9 mouse cellular contexts compared by ENCODE assay signal in genomic region chr7:63956981-63957713, GRCm38 (mm10). TPM values are rescaled to one million over a fixed set of nuclear protein-coding genes. Genes with fewer than 3 reads are reported as not detected.
A peak's percentile ranks its signal among the peaks of the same experiment; 100 is the strongest.
DNase-seq lines count a peak whose midpoint lies in the region; ATAC-seq and TF ChIP-seq lines count a peak whose summit lies in the region.
"Had no signal": no experiment of that assay in that cellular context is flagged by ENCODE, and none has a peak within 500 bp of the region (broad histone marks: within the 10 kb centered on the region; RNA-seq: fewer than 3 reads in every experiment).

No protein-coding gene starts in this region.

- no peak for DNase-seq in heart, postnatal 0 days (ENCODE audit: low spot score)
- no peak for DNase-seq in heart, adult 9 months (ENCODE audit: low spot score in 2 of 2)
- DNase-seq in embryo, embryonic 9.5 days (ENCODE audit: extremely low spot score): peak; percentile 79
- DNase-seq in hindbrain, postnatal 0 days (ENCODE audit: low spot score): peak; percentile 79
- DNase-seq in lung, postnatal 0 days (ENCODE audit: low spot score): peak; percentile 60
- DNase-seq in kidney, postnatal 25 days: no peak
- no peak for DNase-seq in urinary bladder, postnatal 25 days (ENCODE audit: low spot score)

- no peak for TF ChIP-seq CTCF in heart, postnatal 0 days (IDR thresholded peaks at IDR 0.05; ENCODE audit: low read depth)
- TF ChIP-seq CTCF in hindbrain, postnatal 0 days (IDR thresholded peaks at IDR 0.05; ENCODE audit: low read depth): no peak
- TF ChIP-seq CTCF in lung, postnatal 0 days (IDR thresholded peaks at IDR 0.05): no peak

- no peaks in the 10 kb centered on the region for H3K27me3 ChIP-seq in heart, postnatal 0 days (ENCODE audit: control insufficient read depth, insufficient read depth, low read length)
- no peaks in the 10 kb centered on the region for H3K27me3 ChIP-seq in hindbrain, postnatal 0 days (ENCODE audit: insufficient read depth, low read length)
- H3K27me3 ChIP-seq in lung, postnatal 0 days (replicated peaks; ENCODE audit: insufficient read depth, low read length): no peaks in the 10 kb centered on the region
- no peaks in the 10 kb centered on the region for H3K27me3 ChIP-seq in stomach, embryonic 15.5 days (replicated peaks)

- no peak overlapping the region for H3K4me2 ChIP-seq in heart, postnatal 0 days (ENCODE audit: low read depth, low read length)
- H3K4me2 ChIP-seq in hindbrain, postnatal 0 days (ENCODE audit: low read depth, low read length): no peak overlapping the region
- no peak overlapping the region for H3K4me2 ChIP-seq in lung, postnatal 0 days (replicated peaks; ENCODE audit: low read depth, low read length)
- H3K4me2 ChIP-seq in stomach, embryonic 15.5 days: no peak overlapping the region

- no peak overlapping the region for H3K4me3 ChIP-seq in heart, postnatal 0 days (ENCODE audit: low read depth, low read length)
- no peak overlapping the region for H3K4me3 ChIP-seq in hindbrain, postnatal 0 days (ENCODE audit: low read length)
- H3K4me3 ChIP-seq in lung, postnatal 0 days (ENCODE audit: low read depth, low read length): no peak overlapping the region
- H3K4me3 ChIP-seq in stomach, embryonic 15.5 days (replicated peaks): no peak overlapping the region

- ATAC-seq in heart, postnatal 0 days (ENCODE audit: insufficient read depth, low read depth): peak; percentile 24; the same call in 1 of the 2 replicates
- ATAC-seq in hindbrain, postnatal 0 days: peak; percentile 82
- peak; percentile 62 for ATAC-seq in lung, postnatal 0 days
- ATAC-seq in stomach, embryonic 15.5 days (ENCODE audit: insufficient read depth, low FRiP score, low read depth): peak; percentile 23; the same call in 1 of the 2 replicates

- H3K36me3 ChIP-seq in heart, postnatal 0 days (replicated peaks; ENCODE audit: control insufficient read depth, insufficient read depth, low read length): no peaks in the 10 kb centered on the region
- no peaks in the 10 kb centered on the region for H3K36me3 ChIP-seq in hindbrain, postnatal 0 days (ENCODE audit: insufficient read depth, low read length)
- H3K36me3 ChIP-seq in lung, postnatal 0 days (ENCODE audit: insufficient read depth, low read length): no peaks in the 10 kb centered on the region
- H3K36me3 ChIP-seq in stomach, embryonic 15.5 days: no peaks in the 10 kb centered on the region

- no peak for TF ChIP-seq EP300 in heart, postnatal 0 days (IDR thresholded peaks at IDR 0.05; ENCODE audit: low read depth)
- TF ChIP-seq EP300 in lung, postnatal 0 days (IDR thresholded peaks at IDR 0.05): 0 out of 2 replicates have a peak, but pooled peaks have one; percentile 16

- H3K27ac ChIP-seq in heart, postnatal 0 days (ENCODE audit: low read depth): no peak overlapping the region
- peak overlapping the region; percentile 56; the same call in 1 of the 2 replicates for H3K27ac ChIP-seq in hindbrain, postnatal 0 days
- H3K27ac ChIP-seq in lung, postnatal 0 days (ENCODE audit: low read length): no peak overlapping the region
- no peak overlapping the region for H3K27ac ChIP-seq in stomach, embryonic 15.5 days

- H3K4me1 ChIP-seq in heart, postnatal 0 days (ENCODE audit: control insufficient read depth, insufficient read depth): peaks cover 12% of the 10 kb centered on the region
- H3K4me1 ChIP-seq in hindbrain, postnatal 0 days (ENCODE audit: insufficient read depth, low read length): peaks cover 25% of the 10 kb centered on the region
- peaks cover 4% of the 10 kb centered on the region; the same call in 1 of the 2 replicates for H3K4me1 ChIP-seq in lung, postnatal 0 days (ENCODE audit: insufficient read depth, low read depth, low read length)
- H3K4me1 ChIP-seq in stomach, embryonic 15.5 days: no peaks in the 10 kb centered on the region

- 36% methylated on average over 16 of the region's 16 CpGs for WGBS in heart, postnatal 0 days
- WGBS in hindbrain, postnatal 0 days: 13% methylated on average over 16 of the region's 16 CpGs
- 42% methylated on average over 16 of the region's 16 CpGs for WGBS in lung, postnatal 0 days
- WGBS in stomach, embryonic 15.5 days: 30% methylated on average over 16 of the region's 16 CpGs

- H3K9ac ChIP-seq in heart, postnatal 0 days (replicated peaks; ENCODE audit: low read depth, low read length): no peak overlapping the region
- no peak overlapping the region for H3K9ac ChIP-seq in hindbrain, postnatal 0 days (replicated peaks; ENCODE audit: low read length)
- H3K9ac ChIP-seq in lung, postnatal 0 days (replicated peaks; ENCODE audit: low read depth): no peak overlapping the region
- H3K9ac ChIP-seq in stomach, embryonic 15.5 days: no peak overlapping the region

- H3K9me3 ChIP-seq in heart, postnatal 0 days (replicated peaks; ENCODE audit: control insufficient read depth, low read length): no peaks in the 10 kb centered on the region
- no peaks in the 10 kb centered on the region for H3K9me3 ChIP-seq in hindbrain, postnatal 0 days (ENCODE audit: low read length)
- no peaks in the 10 kb centered on the region for H3K9me3 ChIP-seq in lung, postnatal 0 days (ENCODE audit: low read length)
- H3K9me3 ChIP-seq in stomach, embryonic 15.5 days: no peaks in the 10 kb centered on the region

RNA-seq across cellular contexts. Expression of gene Klf13, which starts 18.4 kb away (rescaled TPM):
- 40.7 and 47.4 TPM in 2 replicates for total RNA-seq in heart, postnatal 0 days (2014; rRNA removed; ENCODE audit: low replicate concordance)
- 26.0 and 26.5 TPM in 2 replicates for polyA plus RNA-seq in heart, postnatal 0 days (2015; fragmentation: Nextera tagmentation; extraction: Ambion mirVana)
- 30.7 and 34.0 TPM in 2 replicates for total RNA-seq in hindbrain, postnatal 0 days (2014; rRNA removed)
- 26.9 and 28.0 TPM in 2 replicates for polyA plus RNA-seq in hindbrain, postnatal 0 days (2015; fragmentation: Nextera tagmentation; extraction: Ambion mirVana)
- polyA plus RNA-seq in lung, postnatal 0 days (2015; fragmentation: Nextera tagmentation; extraction: Ambion mirVana): 78.2 and 89.0 TPM in 2 replicates
- polyA plus RNA-seq in stomach, embryonic 15.5 days (2015; fragmentation: Nextera tagmentation; extraction: Ambion mirVana): 31.0 and 32.3 TPM in 2 replicates

RNA-seq across cellular contexts. Expression of gene E030018B13Rik, which starts 40.5 kb away (rescaled TPM):
- total RNA-seq in heart, postnatal 0 days (2014; rRNA removed; ENCODE audit: low replicate concordance): not detected in 2 replicates
- polyA plus RNA-seq in heart, postnatal 0 days (2015; fragmentation: Nextera tagmentation; extraction: Ambion mirVana): 0.11 and 0.15 TPM in 2 replicates
- total RNA-seq in hindbrain, postnatal 0 days (2014; rRNA removed): not detected in 2 replicates
- polyA plus RNA-seq in hindbrain, postnatal 0 days (2015; fragmentation: Nextera tagmentation; extraction: Ambion mirVana): not detected in 2 replicates
- 0.18 and 0.27 TPM in 2 replicates for polyA plus RNA-seq in lung, postnatal 0 days (2015; fragmentation: Nextera tagmentation; extraction: Ambion mirVana)
- 0.17 TPM in 1 of 2 replicates, not detected in the other for polyA plus RNA-seq in stomach, embryonic 15.5 days (2015; fragmentation: Nextera tagmentation; extraction: Ambion mirVana)
- total RNA-seq: left cerebral cortex, postnatal 10 days had no signal

Comparison
In these comparisons a context has a peak if more than half of its experiments do, and no peak if none do; other contexts are left out.
1. ATAC-seq: peak in every context shown above with its lines; median percentile 82 in hindbrain, postnatal 0 days; 62 in lung, postnatal 0 days; 24 in heart, postnatal 0 days; 23 in stomach, embryonic 15.5 days.
2. DNase-seq: peak in embryo, embryonic 9.5 days (single experiment), hindbrain, postnatal 0 days (single experiment) and lung, postnatal 0 days (single experiment); none in heart, postnatal 0 days (single experiment), heart, adult 9 months (0 of 2), kidney, postnatal 25 days (0 of 2) and urinary bladder, postnatal 25 days (single experiment).